Mouse (Mus musculus) cerebellum, adult 2 months (tissue): Measurements from ENCODE around the gene Apbb1ip. TPM values are rescaled to one million over a fixed set of nuclear protein-coding genes. Genes with fewer than 3 reads are reported as not detected.

Experiments used
- DNase-seq, 2 experiments: peaks; one replicate each; pipeline ENCODE4 v3.0.0; 2021
- H3K27ac ChIP-seq: fragments of 200-500 bp; 2 replicates; pipeline ENCODE4 v1.5.1; 2012; ENCODE audit warnings: low read length, control low read depth, inconsistent platforms; ENCODE audit not compliant: insufficient read depth
- H3K27me3 ChIP-seq: fragments of 200-500 bp; 2 replicates; pipeline ENCODE4 v1.6.1; 2012; ENCODE audit warnings: inconsistent platforms, mild to moderate bottlenecking, low read length, moderate library complexity; ENCODE audit not compliant: control insufficient read depth, insufficient read depth
- H3K4me1 ChIP-seq: fragments of 200-500 bp; 2 replicates; pipeline ENCODE4 v1.6.1; 2011; ENCODE audit warnings: low read length; ENCODE audit not compliant: control insufficient read depth, insufficient read depth
- H3K4me3 ChIP-seq: fragments of 200-500 bp; replicated peaks from 2 replicates; pipeline ENCODE3; 2011; ENCODE audit warnings: mild to moderate bottlenecking, low read depth, low read length, control low read depth; ENCODE audit not compliant: insufficient read depth
- CTCF ChIP-seq: fragments of 200-500 bp; IDR thresholded peaks from 2 replicates; pipeline ENCODE4 v1.5.1; 2011; ENCODE audit warnings: low read depth, mild to moderate bottlenecking, control low read depth, low read length, moderate library complexity, borderline replicate concordance; ENCODE audit not compliant: insufficient read depth
- POLR2A ChIP-seq: fragments of 200-500 bp; IDR thresholded peaks from 2 replicates; pipeline ENCODE4 v1.6.1; 2011; ENCODE audit warnings: low read length, control low read depth, borderline replicate concordance; ENCODE audit not compliant: insufficient read depth
- WGBS: fragments of 180-500 bp; shearing (Covaris S2); methylation state at CpG from one replicate; pipeline ENCODE4 v1.1.7; 2018; 5-methylcytosine and 5-hydroxymethylcytosine counted together
- polyA plus RNA-seq: library from polyadenylated mRNA; depleted of rRNA; stranded (reverse); fragments of >200 nt; gene quantifications from 2 replicates; pipeline ENCODE4 v1.2.3, GENCODE M21; 2012; rRNA removed

Apbb1ip gene
- polyA plus RNA-seq, 1 experiment, result 1.5 TPM

GRCm38 (mm10) chr2:22894932-22895281 is 121.0 kb downstream of the Apbb1ip start:
- whole genome bisulfite sequencing, result 13% methylated on average over 9 of the region's 9 CpGs
- H3K4me1 ChIP-seq, result no peaks in the 10 kb centered on the region
- no peak for DNase-seq
- no peaks in the 10 kb centered on the region for H3K27me3 ChIP-seq
- peak overlapping the region; percentile 40; the same call in 1 of the 2 replicates for H3K27ac ChIP-seq
- H3K4me3 ChIP-seq, result peak overlapping the region; percentile 97
- no peak for TF ChIP-seq CTCF
- TF ChIP-seq POLR2A, result no peak

- no peaks in the 10 kb centered on the region for H3K4me1 ChIP-seq
- peak within 1 kb of the TSS; percentile 97 for H3K4me3 ChIP-seq
Observed at GRCm38 (mm10) chr2:22895282-22896273, 121.7 kb downstream of the Apbb1ip start, which contains the start of gene Pdss1. Pdss1 (plus strand) TSS chr2:22895522.

GRCm38 (mm10) chr2:22903947-22904346 is 130.1 kb downstream of the Apbb1ip start:
- no peaks in the 10 kb centered on the region for H3K27me3 ChIP-seq
- no peaks in the 10 kb centered on the region for H3K4me1 ChIP-seq
- DNase-seq, result no peak
- H3K27ac ChIP-seq, result no peak overlapping the region
- H3K4me3 ChIP-seq, result no peak overlapping the region
- TF ChIP-seq POLR2A, result no peak
- no peak for TF ChIP-seq CTCF
- 94% methylated on average over 3 of the region's 3 CpGs for WGBS

More at GRCm38 (mm10) chr2:22895282-22896273, 121.7 kb downstream of the Apbb1ip start, which contains the start of gene Pdss1:
- TF ChIP-seq CTCF (no peak), POLR2A (peak; percentile 76; the same call in 1 of the 2 replicates)
- DNase-seq, result peak; percentile 94 to 95
- WGBS, result under 1% methylated on average over 81 of the region's 81 CpGs
- peak within 1 kb of the TSS; percentile 84 for H3K27ac ChIP-seq
- no peaks in the 10 kb centered on the region for H3K27me3 ChIP-seq

GRCm38 (mm10) chr2:22914421-22914820 is 140.5 kb downstream of the Apbb1ip start:
- WGBS, result 82% methylated on average over 3 of the region's 3 CpGs
- TF ChIP-seq POLR2A, result no peak
- no peak for TF ChIP-seq CTCF
- DNase-seq, result no peak

GRCm38 (mm10) chr2:22918651-22919050 is 144.8 kb downstream of the Apbb1ip start:
- Histone ChIP-seq H3K4me1 (no peaks in the 10 kb centered on the region), H3K27ac (no peak overlapping the region), H3K27me3 (no peaks in the 10 kb centered on the region), H3K4me3 (no peak overlapping the region)
- no peak for DNase-seq
- TF ChIP-seq CTCF, result no peak
- no peak for TF ChIP-seq POLR2A
- 89% methylated on average over 2 of the region's 2 CpGs for WGBS

More at GRCm38 (mm10) chr2:22914421-22914820, 140.5 kb downstream of the Apbb1ip start:
- no peaks in the 10 kb centered on the region for H3K4me1 ChIP-seq
- no peak overlapping the region for H3K4me3 ChIP-seq
- H3K27ac ChIP-seq, result no peak overlapping the region
- H3K27me3 ChIP-seq, result no peaks in the 10 kb centered on the region

Other genes starting within 250 kb of the Apbb1ip start
- gene Gad2, start 151.9 kb upstream of the Apbb1ip start, polyA plus RNA-seq, result 47.8 and 48.7 TPM in 2 replicates
- gene Pdss1, start 121.4 kb downstream of the Apbb1ip start, polyA plus RNA-seq, result 26.0 TPM in 2 replicates